Mouse (Mus musculus) liver, adult 2 months (tissue): ENCODE measurements around the gene Rnf213.

ENCODE experiments used
- CTCF ChIP-seq: fragments of 200-500 bp; IDR thresholded peaks from 2 replicates; pipeline ENCODE4 v1.5.1; 2011; ENCODE audit warnings: low read depth, low read length, control low read depth
- POLR2A ChIP-seq: fragments of 200-500 bp; IDR thresholded peaks from 2 replicates; pipeline ENCODE4 v1.6.1; 2011; ENCODE audit warnings: low read length, control low read depth; ENCODE audit not compliant: insufficient read depth; ENCODE audit errors: extremely low read depth

DNA sequence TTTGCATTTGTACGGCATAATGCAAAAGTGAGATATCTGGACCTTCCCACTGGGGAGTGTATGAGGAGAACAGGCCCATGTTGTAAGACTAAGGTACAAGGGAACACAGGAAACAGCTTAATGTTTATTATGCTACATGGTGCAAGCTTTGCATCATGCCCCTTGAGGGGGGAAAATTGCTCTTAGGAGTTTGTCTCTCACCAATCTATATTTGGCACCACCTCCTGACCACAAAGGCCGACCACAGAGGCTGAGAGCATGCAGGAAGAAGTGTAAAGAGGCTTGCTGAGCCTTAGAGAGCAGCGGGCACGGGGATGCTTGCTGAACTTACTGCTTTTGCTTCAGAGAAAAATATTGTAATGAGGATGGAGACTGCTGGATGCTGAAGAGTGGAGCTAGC lies 8.0 kb upstream of the Rnf213 start:
- TF ChIP-seq POLR2A (no peak), CTCF (no peak)
